Mouse (Mus musculus) small intestine, adult 2 months (tissue): ENCODE measurements around the gene Rack1.

Source experiments
- CTCF ChIP-seq: fragments of 200-500 bp; IDR thresholded peaks from 2 replicates; pipeline ENCODE4 v1.5.1; 2012; ENCODE audit warnings: low read depth, mild to moderate bottlenecking, control low read depth, inconsistent platforms, low read length, moderate library complexity, mixed read lengths; ENCODE audit not compliant: insufficient replicate concordance, insufficient read length; ENCODE audit errors: extremely low read depth
- POLR2A ChIP-seq: fragments of 200-500 bp; IDR thresholded peaks from 2 replicates; pipeline ENCODE4 v1.6.1; 2012; ENCODE audit warnings: low read depth, mild to moderate bottlenecking, control low read depth, inconsistent platforms, low read length, moderate library complexity

- TF ChIP-seq CTCF (no peak), POLR2A (no peak)
These were observed 24.2 kb downstream of the Rack1 start for GRCm38 (mm10) chr11:48824311-48824830.
